Mouse (Mus musculus): ENCODE results near the gene Gm45713. TPM values are rescaled to one million over a fixed set of nuclear protein-coding genes. Genes with fewer than 3 reads are reported as not detected.
A peak's percentile ranks its signal among the peaks of the same experiment; 100 is the strongest.

Gene Gm45713
- polyA plus RNA-seq, 1 experiment from 2014 or later: 0.27 TPM

DNA sequence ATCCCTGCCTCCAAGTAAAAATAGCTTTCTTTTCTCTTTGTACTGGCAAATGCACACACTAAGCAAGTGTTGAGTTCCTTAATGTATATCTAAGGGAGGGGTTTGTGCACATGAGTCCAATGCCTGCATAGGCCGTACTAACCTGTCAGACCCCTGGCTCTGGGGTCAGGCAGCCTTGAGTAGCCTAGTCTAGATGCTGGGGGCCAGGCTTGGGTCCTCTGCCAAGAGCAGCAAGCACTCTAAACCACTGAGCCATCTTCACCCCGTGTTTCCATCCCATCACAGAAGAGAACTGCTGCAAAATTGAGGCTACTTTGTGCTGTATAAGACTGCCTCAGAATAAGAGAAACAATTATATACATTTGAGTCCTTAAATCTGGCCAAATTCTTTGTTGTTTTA, 58.2 kb downstream of the Gm45713 start:
- Histone ChIP-seq H3K4me2 (replicated peaks) (no peak overlapping the region), H3K9me3 (no peaks in the 10 kb centered on the region), H3K4me1 (no peaks in the 10 kb centered on the region), H3K36me3 (peaks cover 48% of the 10 kb centered on the region), H3K27me3 (no peaks in the 10 kb centered on the region), H3K27ac (no peak overlapping the region), H3K4me3 (no peak overlapping the region), H3K9ac (no peak overlapping the region)
- WGBS: 88% methylated on average over 2 of the region's 2 CpGs
- no peak for ATAC-seq (ENCODE audit: insufficient number of reproducible peaks, insufficient read depth, low FRiP score, low TSS enrichment)

DNA sequence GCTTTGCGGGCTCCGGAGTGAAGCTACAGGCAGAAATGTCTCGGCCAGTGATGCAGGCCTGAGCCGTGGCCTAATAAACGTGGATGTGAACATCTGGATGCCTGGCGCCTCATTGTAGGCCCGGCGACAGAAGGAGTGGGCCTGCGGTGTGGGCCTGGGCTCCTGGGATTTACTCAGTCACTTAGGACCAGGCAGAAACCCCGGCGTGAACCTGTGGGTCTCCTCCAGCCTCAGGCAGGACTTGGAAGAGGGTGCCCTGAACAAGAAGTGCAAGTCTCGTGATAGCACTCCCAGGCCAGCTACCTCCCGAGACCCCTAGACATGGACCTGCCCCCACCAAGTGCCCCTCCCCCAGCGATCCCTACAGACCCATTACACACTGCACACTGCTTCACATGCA, 58.7 kb downstream of the Gm45713 start:
- Histone ChIP-seq H3K27ac (no peak overlapping the region), H3K4me2 (replicated peaks) (no peak overlapping the region), H3K9me3 (no peaks in the 10 kb centered on the region), H3K27me3 (no peaks in the 10 kb centered on the region), H3K4me1 (no peaks in the 10 kb centered on the region), H3K4me3 (no peak overlapping the region), H3K9ac (no peak overlapping the region), H3K36me3 (peaks cover 43% of the 10 kb centered on the region)
- 86% methylated on average over 14 of the region's 14 CpGs for WGBS
- ATAC-seq (ENCODE audit: insufficient number of reproducible peaks, insufficient read depth, low FRiP score, low TSS enrichment): no peak

DNA sequence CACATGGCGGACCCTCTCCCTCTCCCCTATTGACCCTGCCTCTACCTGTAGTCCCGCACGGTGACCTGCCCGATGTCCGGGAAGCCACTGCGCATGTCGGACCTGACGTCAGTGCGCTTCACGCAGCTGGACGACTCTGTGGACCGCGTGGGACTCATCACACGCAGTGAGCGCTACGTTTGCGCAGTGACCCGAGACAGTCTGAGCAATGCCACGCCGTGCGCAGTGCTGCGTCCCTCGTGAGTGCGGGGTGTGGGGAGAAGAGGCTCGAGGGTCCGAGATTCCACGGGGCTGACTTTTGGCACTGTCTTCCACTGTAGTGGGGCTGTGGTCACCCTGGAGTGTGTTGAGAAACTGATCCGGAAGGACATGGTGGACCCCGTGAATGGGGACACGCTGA, 59.5 kb downstream of the Gm45713 start:
- H3K4me3 ChIP-seq: no peak overlapping the region
- no peaks in the 10 kb centered on the region for H3K4me1 ChIP-seq
- H3K27me3 ChIP-seq: no peaks in the 10 kb centered on the region
- H3K9me3 ChIP-seq: no peaks in the 10 kb centered on the region
- H3K4me2 ChIP-seq (replicated peaks): no peak overlapping the region
- peaks cover 41% of the 10 kb centered on the region for H3K36me3 ChIP-seq
- H3K9ac ChIP-seq: no peak overlapping the region
- ATAC-seq (ENCODE audit: insufficient number of reproducible peaks, insufficient read depth, low FRiP score, low TSS enrichment): no peak
- no peak overlapping the region for H3K27ac ChIP-seq
- WGBS: 90% methylated on average over 30 of the region's 30 CpGs

MicroRNA genes within 50 kb of the gene (microRNA counts, 519-probe panel; counts per million panel counts)
- 460 counts per million, percentile 65 among the panel's probes with 10 or more counts for microRNA mmu-miR-150

Small RNA genes lying within 50 kb of the gene (microRNA-seq; reads per million reads assigned to microRNA genes)
- gene Mir150 (10.9 reads per million, percentile 27 among the genes with 10 or more reads in this experiment), gene Mir5121 (15.2 reads per million, percentile 31 among the genes with 10 or more reads in this experiment), gene Mir7055 (not detected)

Other genes with a start within 250 kb of the Gm45713 start
- 113 and 123 TPM in 2 replicates for gene Med25, start 243.5 kb downstream of the Gm45713 start, polyA plus RNA-seq (2016; fragmentation: Nextera tagmentation; extraction: Ambion mirVana)
- gene Fuz, start 240.2 kb downstream of the Gm45713 start, polyA plus RNA-seq (2016; fragmentation: Nextera tagmentation; extraction: Ambion mirVana): 22.4 and 23.3 TPM in 2 replicates
- gene Ap2a1, start 206.7 kb downstream of the Gm45713 start, polyA plus RNA-seq (2016; fragmentation: Nextera tagmentation; extraction: Ambion mirVana): 76.3 and 84.7 TPM in 2 replicates
- 0.11 and 0.19 TPM in 2 replicates for gene Tsks, start 193.0 kb downstream of the Gm45713 start, polyA plus RNA-seq (2016; fragmentation: Nextera tagmentation; extraction: Ambion mirVana)
- 32.9 and 35.6 TPM in 2 replicates for gene Cpt1c, start 161.4 kb downstream of the Gm45713 start, polyA plus RNA-seq (2016; fragmentation: Nextera tagmentation; extraction: Ambion mirVana)
- gene Prmt1, start 149.7 kb downstream of the Gm45713 start, polyA plus RNA-seq (2016; fragmentation: Nextera tagmentation; extraction: Ambion mirVana): 660 and 677 TPM in 2 replicates
- 93.3 and 95.7 TPM in 2 replicates for gene Irf3, start 138.6 kb downstream of the Gm45713 start, polyA plus RNA-seq (2016; fragmentation: Nextera tagmentation; extraction: Ambion mirVana)
- gene Bcl2l12, start 137.5 kb downstream of the Gm45713 start, polyA plus RNA-seq (2016; fragmentation: Nextera tagmentation; extraction: Ambion mirVana): 79.9 and 83.5 TPM in 2 replicates
- gene Scaf1, start 119.9 kb downstream of the Gm45713 start, polyA plus RNA-seq (2016; fragmentation: Nextera tagmentation; extraction: Ambion mirVana): 43.8 and 47.7 TPM in 2 replicates
- 23.6 and 26.1 TPM in 2 replicates for gene Rras, start 118.3 kb downstream of the Gm45713 start, polyA plus RNA-seq (2016; fragmentation: Nextera tagmentation; extraction: Ambion mirVana)
- 13.7 and 16.8 TPM in 2 replicates for gene Prr12, start 83.3 kb downstream of the Gm45713 start, polyA plus RNA-seq (2016; fragmentation: Nextera tagmentation; extraction: Ambion mirVana)
- gene Nosip, start 73.8 kb downstream of the Gm45713 start, polyA plus RNA-seq (2016; fragmentation: Nextera tagmentation; extraction: Ambion mirVana): 63.0 and 64.4 TPM in 2 replicates
- 23.9 and 25.0 TPM in 2 replicates for gene Prrg2, start 73.6 kb downstream of the Gm45713 start, polyA plus RNA-seq (2016; fragmentation: Nextera tagmentation; extraction: Ambion mirVana)
- gene Rcn3, start 44.0 kb downstream of the Gm45713 start, polyA plus RNA-seq (2016; fragmentation: Nextera tagmentation; extraction: Ambion mirVana): 302 and 306 TPM in 2 replicates
- gene Fcgrt, start 32.4 kb downstream of the Gm45713 start, polyA plus RNA-seq (2016; fragmentation: Nextera tagmentation; extraction: Ambion mirVana): 25.8 and 26.0 TPM in 2 replicates
- gene Rps11, start 11.8 kb downstream of the Gm45713 start, polyA plus RNA-seq (2016; fragmentation: Nextera tagmentation; extraction: Ambion mirVana): 1,448 and 1,491 TPM in 2 replicates
- gene Rpl13a, start 7.5 kb downstream of the Gm45713 start, polyA plus RNA-seq (2016; fragmentation: Nextera tagmentation; extraction: Ambion mirVana): 1,339 and 1,342 TPM in 2 replicates
- 0.67 and 1.1 TPM in 2 replicates for gene Flt3l, start 201 bp upstream of the Gm45713 start, polyA plus RNA-seq (2016; fragmentation: Nextera tagmentation; extraction: Ambion mirVana)
- 90.4 and 93.0 TPM in 2 replicates for gene Pih1d1, start 18.1 kb upstream of the Gm45713 start, polyA plus RNA-seq (2016; fragmentation: Nextera tagmentation; extraction: Ambion mirVana)
- 43.8 and 45.2 TPM in 2 replicates for gene Aldh16a1, start 18.4 kb upstream of the Gm45713 start, polyA plus RNA-seq (2016; fragmentation: Nextera tagmentation; extraction: Ambion mirVana)
- gene Slc17a7, start 27.7 kb upstream of the Gm45713 start, polyA plus RNA-seq (2016; fragmentation: Nextera tagmentation; extraction: Ambion mirVana): 0.73 and 0.79 TPM in 2 replicates
- 0.39 and 0.56 TPM in 2 replicates for gene Gfy, start 43.3 kb upstream of the Gm45713 start, polyA plus RNA-seq (2016; fragmentation: Nextera tagmentation; extraction: Ambion mirVana)
- not detected in 2 replicates for gene Pth2, start 44.8 kb upstream of the Gm45713 start, polyA plus RNA-seq (2016; fragmentation: Nextera tagmentation; extraction: Ambion mirVana)
- gene Ccdc155, start 68.7 kb upstream of the Gm45713 start, polyA plus RNA-seq (2016; fragmentation: Nextera tagmentation; extraction: Ambion mirVana): 0.94 and 1.7 TPM in 2 replicates
- 1.4 and 2.3 TPM in 2 replicates for gene Dkkl1, start 75.9 kb upstream of the Gm45713 start, polyA plus RNA-seq (2016; fragmentation: Nextera tagmentation; extraction: Ambion mirVana)
- 277 and 295 TPM in 2 replicates for gene Tead2, start 79.5 kb upstream of the Gm45713 start, polyA plus RNA-seq (2016; fragmentation: Nextera tagmentation; extraction: Ambion mirVana)
- gene Cd37, start 102.9 kb upstream of the Gm45713 start, polyA plus RNA-seq (2016; fragmentation: Nextera tagmentation; extraction: Ambion mirVana): 2.3 TPM in 2 replicates
- 0.22 TPM in 1 of 2 replicates, not detected in the other for gene Slc6a16, start 104.9 kb upstream of the Gm45713 start, polyA plus RNA-seq (2016; fragmentation: Nextera tagmentation; extraction: Ambion mirVana)
- gene Slc6a21, start 141.3 kb upstream of the Gm45713 start, polyA plus RNA-seq (2016; fragmentation: Nextera tagmentation; extraction: Ambion mirVana): not detected in 2 replicates
- gene Trpm4, start 197.5 kb upstream of the Gm45713 start, polyA plus RNA-seq (2016; fragmentation: Nextera tagmentation; extraction: Ambion mirVana): 16.1 and 18.5 TPM in 2 replicates
- gene Hrc, start 199.1 kb upstream of the Gm45713 start, polyA plus RNA-seq (2016; fragmentation: Nextera tagmentation; extraction: Ambion mirVana): 0.81 and 1.5 TPM in 2 replicates
- 8.8 and 9.2 TPM in 2 replicates for gene Ppfia3, start 230.8 kb upstream of the Gm45713 start, polyA plus RNA-seq (2016; fragmentation: Nextera tagmentation; extraction: Ambion mirVana)
- 1.2 and 1.9 TPM in 2 replicates for gene Lin7b, start 234.4 kb upstream of the Gm45713 start, polyA plus RNA-seq (2016; fragmentation: Nextera tagmentation; extraction: Ambion mirVana)

Data from embryonic facial prominence, embryonic 12.5 days (tissue).